Mouse (Mus musculus) lung, embryonic 16.5 days (tissue): ENCODE data around the gene Ldhb. TPM values are rescaled to one million over a fixed set of nuclear protein-coding genes. Genes with fewer than 3 reads are reported as not detected.
A peak's percentile ranks its signal among the peaks of the same experiment; 100 is the strongest.

Experiments used
- ATAC-seq: fragments of 200-750 bp; cut with Nextera tagmentation; 2 replicates; pipeline ENCODE4 v1.8.0; 2017; ENCODE audit warnings: low read depth, mild to moderate bottlenecking, moderate library complexity
- H3K27ac ChIP-seq: fragments of 300-500 bp; sonication (generic); 2 replicates; pipeline ENCODE4 v1.5.1; 2014; ENCODE audit warnings: mild to moderate bottlenecking, control low read depth, low read length
- H3K27me3 ChIP-seq: fragments of 300-500 bp; sonication (generic); 2 replicates; pipeline ENCODE4 v1.6.1; 2014; ENCODE audit warnings: low read depth, low read length, mixed read lengths; ENCODE audit not compliant: control insufficient read depth, insufficient read depth
- H3K36me3 ChIP-seq: fragments of 300-500 bp; sonication (generic); 2 replicates; pipeline ENCODE4 v1.6.1; 2014; ENCODE audit warnings: low read length; ENCODE audit not compliant: control insufficient read depth, insufficient read depth
- H3K4me1 ChIP-seq: fragments of 300-500 bp; sonication (generic); replicated peaks from 2 replicates; pipeline ENCODE4 v1.6.1; 2014; ENCODE audit warnings: low read length, mixed read lengths; ENCODE audit not compliant: control insufficient read depth, insufficient read depth
- H3K4me2 ChIP-seq: fragments of 300-500 bp; sonication (generic); 2 replicates; pipeline ENCODE4 v1.6.1; 2014; ENCODE audit warnings: low read depth, low read length, control low read depth
- H3K4me3 ChIP-seq: fragments of 300-500 bp; sonication (generic); 2 replicates; pipeline ENCODE4 v1.5.1; 2014; ENCODE audit warnings: mild to moderate bottlenecking, low read length, control low read depth
- H3K9ac ChIP-seq: fragments of 300-500 bp; sonication (generic); 2 replicates; pipeline ENCODE4 v1.6.1; 2014; ENCODE audit warnings: low read length, control low read depth
- H3K9me3 ChIP-seq: fragments of 300-500 bp; sonication (generic); 2 replicates; pipeline ENCODE4 v1.6.1; 2016; ENCODE audit warnings: low read length; ENCODE audit not compliant: control insufficient read depth
- WGBS: fragments of 180-500 bp; shearing (Covaris S2); extraction: QIAGEN DNeasy Blood & Tissue Kit; methylation state at CpG from one replicate; pipeline ENCODE4 v1.1.7; 2014; 5-methylcytosine and 5-hydroxymethylcytosine counted together
- polyA plus RNA-seq: library from polyadenylated mRNA; unstranded; fragments of >200 nt; fragmentation: Nextera tagmentation; extraction: Ambion mirVana; gene quantifications from 2 replicates; pipeline ENCODE4 v1.2.1, GENCODE M21; 2015

The Ldhb gene
- 226 and 231 TPM in 2 replicates for polyA plus RNA-seq

DNA sequence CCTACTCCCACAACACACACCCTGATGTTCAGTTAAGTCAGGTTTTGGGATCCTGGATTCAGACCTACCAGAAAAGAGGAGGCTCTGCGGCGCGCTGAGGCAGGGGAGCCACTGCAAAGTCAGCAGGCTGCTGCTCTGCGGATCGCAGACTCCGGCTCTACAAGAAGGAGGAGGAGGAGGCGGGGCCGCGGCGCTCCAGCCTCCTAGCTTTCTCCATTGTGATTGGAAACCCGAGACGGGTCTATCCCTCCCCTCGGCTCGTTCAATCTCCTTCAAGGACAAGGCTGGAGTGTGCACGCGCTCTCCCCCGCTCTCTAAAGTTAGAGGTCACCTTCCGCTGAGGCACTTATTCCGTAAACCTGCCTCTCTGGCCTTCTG is at the start of gene Ldhb:
Gene Ldhb (minus strand): TSS at position 173 of the 378 bp plus-strand sequence.
- Histone ChIP-seq H3K9ac (peak within 1 kb of the TSS; percentile 70), H3K27ac (peak within 1 kb of the TSS; percentile 56), H3K27me3 (no peaks in the 10 kb centered on the region; the same call in 1 of the 2 replicates), H3K4me1 (peaks cover 11% of the 10 kb centered on the region), H3K9me3 (no peaks in the 10 kb centered on the region), H3K4me2 (peak within 1 kb of the TSS; percentile 84), H3K36me3 (no peaks in the 10 kb centered on the region), H3K4me3 (peak within 1 kb of the TSS; percentile 55)
- peak; percentile 99 for ATAC-seq
- under 1% methylated on average over 19 of the region's 19 CpGs for WGBS

DNA sequence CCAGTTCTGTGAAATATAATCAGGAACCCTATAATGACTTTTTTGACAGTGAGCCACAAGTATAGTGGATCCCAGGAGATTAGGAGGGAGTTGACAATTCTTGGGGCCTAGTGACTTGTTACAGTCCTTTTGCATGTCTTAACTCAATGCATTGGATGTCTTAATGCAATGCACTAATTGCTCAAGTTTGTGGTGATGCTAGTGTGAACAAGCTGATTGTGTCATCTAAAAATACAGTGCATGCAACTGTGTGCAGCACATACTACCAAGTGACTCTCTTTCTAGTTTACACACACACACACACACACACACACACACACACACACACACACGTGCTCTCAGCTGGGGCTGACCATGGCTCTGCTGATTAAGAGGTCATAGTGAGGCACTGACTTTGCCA is 48.2 kb upstream of the Ldhb start:
- Histone ChIP-seq H3K4me1 (peaks cover 5% of the 10 kb centered on the region), H3K27ac (no peak overlapping the region), H3K4me3 (no peak overlapping the region), H3K4me2 (no peak overlapping the region), H3K9ac (no peak overlapping the region), H3K9me3 (no peaks in the 10 kb centered on the region), H3K36me3 (no peaks in the 10 kb centered on the region), H3K27me3 (no peaks in the 10 kb centered on the region)
- ATAC-seq: no peak
- 67% methylated on average over 1 of the region's 1 CpGs for WGBS

DNA sequence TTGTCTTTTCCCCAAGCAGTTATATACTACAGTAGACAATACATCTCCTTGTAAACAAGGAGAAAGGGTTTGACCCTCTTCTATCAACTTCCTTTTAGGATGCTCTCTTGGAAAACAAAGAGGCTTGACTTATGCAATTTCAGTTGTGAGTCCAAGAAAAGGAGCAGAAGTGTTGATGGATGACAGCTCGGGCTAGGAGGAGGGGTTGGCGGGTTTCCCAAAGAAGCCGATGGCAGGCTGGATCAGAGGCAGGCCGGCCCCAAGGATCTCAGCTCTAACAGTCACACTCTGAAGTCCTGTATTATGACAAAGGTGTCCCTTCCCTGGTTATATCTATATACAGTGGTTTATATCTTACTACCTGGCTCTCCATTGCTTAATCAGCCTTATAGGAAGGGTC is 43.7 kb upstream of the Ldhb start:
- H3K27ac ChIP-seq: peak overlapping the region; percentile 59

DNA sequence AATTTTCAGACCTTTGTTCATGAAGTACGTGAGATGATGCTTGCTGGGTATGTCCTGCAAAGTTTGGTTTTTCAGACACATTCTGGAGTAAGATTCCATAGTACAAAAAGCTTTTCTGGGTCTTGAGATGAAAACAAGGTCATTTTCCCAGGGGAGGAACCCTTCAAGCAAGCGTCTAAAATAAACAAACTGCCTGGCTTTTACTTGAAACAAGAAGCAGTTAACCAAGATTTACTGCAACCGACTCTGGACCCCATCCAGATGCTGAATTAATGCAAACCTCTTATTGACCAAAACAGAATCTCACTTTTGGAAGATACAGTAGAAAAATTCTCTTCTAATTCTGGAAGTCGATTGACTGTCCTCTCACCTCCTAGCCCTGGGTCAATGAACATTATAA is 43.1 kb upstream of the Ldhb start:
- Histone ChIP-seq H3K27me3 (no peaks in the 10 kb centered on the region), H3K9ac (no peak overlapping the region), H3K4me3 (no peak overlapping the region), H3K27ac (peak overlapping the region; percentile 68), H3K4me1 (peaks cover 6% of the 10 kb centered on the region), H3K9me3 (no peaks in the 10 kb centered on the region), H3K4me2 (no peak overlapping the region), H3K36me3 (no peaks in the 10 kb centered on the region)
- peak; percentile 69 for ATAC-seq
- 32% methylated on average over 4 of the region's 4 CpGs for WGBS

More for the DNA sequence above, 43.7 kb upstream of the Ldhb start:
- Histone ChIP-seq H3K27me3 (no peaks in the 10 kb centered on the region), H3K4me3 (no peak overlapping the region), H3K4me1 (peaks cover 6% of the 10 kb centered on the region), H3K9me3 (no peaks in the 10 kb centered on the region), H3K36me3 (no peaks in the 10 kb centered on the region), H3K4me2 (no peak overlapping the region), H3K9ac (no peak overlapping the region)
- ATAC-seq: peak; percentile 92
- WGBS: 33% methylated on average over 4 of the region's 4 CpGs

DNA sequence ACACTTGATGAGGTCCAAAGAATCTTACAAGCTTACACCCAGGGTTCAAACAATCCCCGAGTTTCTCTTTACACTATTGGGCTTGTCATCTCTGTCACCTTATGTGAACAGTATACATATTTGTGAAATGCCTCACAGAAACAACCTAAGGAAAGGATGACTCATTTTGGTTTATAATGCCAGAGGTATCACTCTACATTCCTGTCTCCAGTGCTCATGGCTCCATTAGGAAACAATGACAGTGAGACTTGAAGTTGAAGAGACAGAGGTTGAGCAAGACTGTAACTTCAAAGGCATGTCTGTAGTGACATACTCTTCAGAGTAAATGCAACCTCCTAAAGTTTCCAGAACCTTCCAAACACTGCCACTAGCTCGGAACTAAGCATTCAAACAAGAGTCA is 40.6 kb upstream of the Ldhb start:
- no peak for ATAC-seq
- Histone ChIP-seq H3K9me3 (no peaks in the 10 kb centered on the region), H3K36me3 (no peaks in the 10 kb centered on the region), H3K27ac (no peak overlapping the region), H3K9ac (no peak overlapping the region), H3K4me1 (peaks cover 11% of the 10 kb centered on the region), H3K27me3 (no peaks in the 10 kb centered on the region), H3K4me2 (no peak overlapping the region), H3K4me3 (no peak overlapping the region)
- WGBS: 74% methylated on average over 2 of the region's 2 CpGs

DNA sequence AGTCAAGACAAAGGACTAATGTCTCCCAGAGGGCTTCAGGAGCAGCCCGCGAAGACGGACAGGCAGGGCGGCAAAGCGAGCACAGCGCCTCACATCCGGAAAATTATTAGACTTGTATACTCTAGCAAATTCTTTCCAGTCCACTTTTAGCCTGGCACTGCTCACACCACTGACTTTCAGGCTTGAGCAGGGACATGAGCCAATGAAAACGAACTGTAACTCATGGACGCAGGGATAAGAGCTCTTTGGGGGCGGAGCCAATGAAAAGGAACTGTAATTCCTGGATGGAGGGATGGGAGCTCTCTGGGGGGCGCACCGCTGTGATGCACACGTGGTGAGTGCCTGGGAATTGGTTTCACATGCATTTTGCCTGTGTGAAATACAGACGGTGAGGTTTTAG is 37.4 kb upstream of the Ldhb start:
- no peak overlapping the region for H3K9ac ChIP-seq
- H3K27me3 ChIP-seq: no peaks in the 10 kb centered on the region
- H3K4me1 ChIP-seq: peaks cover 13% of the 10 kb centered on the region
- no peak overlapping the region for H3K4me3 ChIP-seq
- no peak overlapping the region for H3K27ac ChIP-seq
- no peaks in the 10 kb centered on the region for H3K9me3 ChIP-seq
- 0 out of 2 replicates have a peak, but pooled peaks have one; percentile 7 for ATAC-seq
- 50% methylated on average over 14 of the region's 14 CpGs for WGBS
- peak overlapping the region; percentile 27; the same call in 1 of the 2 replicates for H3K4me2 ChIP-seq
- no peaks in the 10 kb centered on the region for H3K36me3 ChIP-seq

DNA sequence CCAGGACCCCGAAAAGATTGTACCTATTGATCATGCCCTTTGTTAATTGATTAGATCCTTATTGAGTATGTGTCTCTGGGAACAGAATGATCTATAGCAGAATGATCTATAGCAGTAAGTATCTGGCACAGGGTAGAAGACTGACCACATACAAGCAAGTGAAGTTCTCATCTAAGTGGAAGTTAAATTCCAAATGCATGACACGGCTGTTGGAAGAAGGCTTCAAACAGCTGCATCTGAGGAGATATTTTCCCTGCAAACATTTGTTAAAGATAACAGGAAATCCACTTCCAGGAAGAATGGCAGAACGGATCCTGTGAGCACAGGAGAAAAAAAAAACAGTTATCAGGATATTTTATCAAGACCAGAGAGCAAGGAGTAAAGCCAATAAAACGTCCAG is 35.9 kb upstream of the Ldhb start:
- H3K27ac ChIP-seq: no peak overlapping the region

DNA sequence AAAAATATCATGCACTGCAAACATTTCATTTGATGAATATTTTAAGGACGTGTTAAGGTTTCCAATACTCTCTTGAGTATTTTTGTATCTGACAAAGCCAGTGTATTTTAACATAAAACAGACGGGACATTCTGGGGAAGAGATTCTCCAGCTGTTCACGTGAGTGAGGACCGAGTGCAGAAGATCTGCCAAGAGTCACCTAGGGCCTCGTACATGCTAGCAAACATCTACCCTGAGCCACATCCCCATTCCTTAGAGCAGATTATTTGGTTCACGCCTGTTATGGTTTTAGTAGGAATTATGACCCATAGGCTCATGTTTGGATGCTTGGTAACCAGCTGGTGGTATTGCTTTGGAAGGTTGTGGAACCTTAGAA is 35.0 kb upstream of the Ldhb start:
- H3K4me2 ChIP-seq: no peak overlapping the region
- WGBS: 61% methylated on average over 6 of the region's 6 CpGs
- peaks cover 23% of the 10 kb centered on the region for H3K4me1 ChIP-seq
- H3K9me3 ChIP-seq: no peaks in the 10 kb centered on the region
- no peaks in the 10 kb centered on the region for H3K36me3 ChIP-seq
- H3K27me3 ChIP-seq: no peaks in the 10 kb centered on the region
- no peak overlapping the region for H3K27ac ChIP-seq
- no peak for ATAC-seq
- H3K4me3 ChIP-seq: no peak overlapping the region
- H3K9ac ChIP-seq: no peak overlapping the region

More for the DNA sequence above, 35.9 kb upstream of the Ldhb start:
- no peak overlapping the region for H3K9ac ChIP-seq
- no peak overlapping the region for H3K4me3 ChIP-seq
- H3K27me3 ChIP-seq: no peaks in the 10 kb centered on the region
- ATAC-seq: no peak
- no peaks in the 10 kb centered on the region for H3K36me3 ChIP-seq
- 44% methylated on average over 4 of the region's 4 CpGs for WGBS
- H3K9me3 ChIP-seq: no peaks in the 10 kb centered on the region
- no peak overlapping the region for H3K4me2 ChIP-seq
- peaks cover 18% of the 10 kb centered on the region for H3K4me1 ChIP-seq

DNA sequence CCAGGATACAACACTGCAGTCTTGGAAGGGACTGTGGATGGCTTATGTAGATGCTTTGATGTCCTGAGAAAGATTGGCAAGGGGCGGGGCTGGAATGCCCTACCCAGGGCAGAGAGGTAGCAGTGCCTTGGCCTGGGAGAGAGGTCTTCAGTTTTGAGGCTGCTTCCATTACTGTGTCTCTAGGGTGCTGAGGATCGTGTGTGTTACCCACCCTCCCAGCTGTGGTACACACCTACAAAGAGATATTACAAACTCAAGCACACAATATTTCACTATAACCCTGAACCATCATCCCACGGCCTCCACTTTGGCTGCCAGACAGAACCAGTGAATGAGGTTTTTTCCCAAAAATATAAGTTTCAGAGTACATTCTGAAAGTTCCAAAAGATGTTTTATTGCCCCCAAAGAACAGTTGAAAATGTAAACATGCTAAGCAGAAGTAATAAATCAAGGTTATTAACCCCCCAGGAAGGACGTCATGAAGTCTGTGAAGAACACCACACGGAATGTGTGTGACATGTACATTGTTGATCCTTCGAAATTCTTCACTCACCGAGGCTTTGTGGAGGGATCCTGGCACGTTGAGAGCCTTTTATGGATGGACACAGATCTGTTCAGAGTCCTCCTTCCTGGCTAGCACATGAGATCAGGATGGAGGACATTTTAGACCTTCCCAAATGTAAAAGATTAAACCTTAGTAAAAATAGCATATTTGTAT is 34.5 kb upstream of the Ldhb start:
- H3K4me2 ChIP-seq: no peak overlapping the region
- peak overlapping the region; percentile 53; the same call in 1 of the 2 replicates for H3K27ac ChIP-seq
- ATAC-seq: no peak
- no peaks in the 10 kb centered on the region for H3K9me3 ChIP-seq
- no peaks in the 10 kb centered on the region for H3K27me3 ChIP-seq
- H3K36me3 ChIP-seq: no peaks in the 10 kb centered on the region
- H3K9ac ChIP-seq: no peak overlapping the region
- H3K4me1 ChIP-seq: peaks cover 23% of the 10 kb centered on the region
- no peak overlapping the region for H3K4me3 ChIP-seq
- WGBS: 50% methylated on average over 8 of the region's 8 CpGs
